Mouse (Mus musculus) natural killer cell, adult 2 months (primary cell): ENCODE results near the gene Camk2n1.
"Not testable (repeated sequence)": the region's sequence is repeated elsewhere in the genome, so short reads cannot be mapped to it uniquely, and the experiment has no call there.

Experiments used
- DNase-seq, 2 experiments: peaks; one replicate each; pipeline ENCODE4 v3.0.0; 2022; ENCODE audit warnings: low spot score in 2 of 2

Camk2n1 gene

GRCm38 (mm10) chr4:138453753-138454570 lies at the start of gene Camk2n1:
Gene Camk2n1, plus strand, starts transcription at chr4:138454314.
- DNase-seq: peak; percentile 22 to 31

- DNase-seq: peak; percentile 23 to 40
These were observed 49.3 kb upstream of the Camk2n1 start for GRCm38 (mm10) chr4:138404806-138405205.

- DNase-seq: peak; percentile 39 to 64
These were observed 46.5 kb upstream of the Camk2n1 start for GRCm38 (mm10) chr4:138407479-138408194.

- no peak for DNase-seq
These were observed 43.1 kb upstream of the Camk2n1 start for GRCm38 (mm10) chr4:138411011-138411410.

GRCm38 (mm10) chr4:138411504-138412121 lies 42.5 kb upstream of the Camk2n1 start:
- DNase-seq: no peak

- no peak for DNase-seq
These were observed 39.4 kb upstream of the Camk2n1 start for GRCm38 (mm10) chr4:138414725-138415124.

- no peak for DNase-seq
These were observed 38.1 kb upstream of the Camk2n1 start for GRCm38 (mm10) chr4:138415991-138416390.

GRCm38 (mm10) chr4:138416414-138416813 lies 37.7 kb upstream of the Camk2n1 start:
- DNase-seq: no peak

GRCm38 (mm10) chr4:138417882-138418281 lies 36.2 kb upstream of the Camk2n1 start:
- no peak for DNase-seq

- no peak for DNase-seq
These were observed 35.7 kb upstream of the Camk2n1 start for GRCm38 (mm10) chr4:138418340-138418957.

GRCm38 (mm10) chr4:138425028-138425427 lies 29.1 kb upstream of the Camk2n1 start:
- no peak for DNase-seq

- not testable (repeated sequence) for DNase-seq
These were observed 28.5 kb upstream of the Camk2n1 start for GRCm38 (mm10) chr4:138425604-138426003.

- DNase-seq: peak; percentile 53 to 58
These were observed 27.1 kb upstream of the Camk2n1 start for GRCm38 (mm10) chr4:138426778-138427705.

GRCm38 (mm10) chr4:138429778-138430177 lies 24.3 kb upstream of the Camk2n1 start:
- DNase-seq: peak in 1 of 2 experiments; percentile 17

GRCm38 (mm10) chr4:138431340-138431739 lies 22.8 kb upstream of the Camk2n1 start:
- no peak for DNase-seq

- DNase-seq: peak; percentile 94 to 95
These were observed 19.5 kb upstream of the Camk2n1 start, which contains the start of gene Mul1 for GRCm38 (mm10) chr4:138434347-138435316. Gene Mul1, plus strand, starts transcription at chr4:138434671.

GRCm38 (mm10) chr4:138440062-138440461 lies 14.1 kb upstream of the Camk2n1 start:
- no peak for DNase-seq

- DNase-seq: no peak
These were observed 9.2 kb upstream of the Camk2n1 start for GRCm38 (mm10) chr4:138444941-138445340.

GRCm38 (mm10) chr4:138446981-138447380 lies 7.1 kb upstream of the Camk2n1 start:
- DNase-seq: no peak

GRCm38 (mm10) chr4:138447387-138447786 lies 6.7 kb upstream of the Camk2n1 start:
- DNase-seq: peak; percentile 83 to 86
